Mouse (Mus musculus) urinary bladder, postnatal 14 days (tissue): Measurements from ENCODE around the gene Srgap2.

Experiments used
- DNase-seq: peaks from one replicate; pipeline ENCODE4 v3.0.0; 2021; ENCODE audit warnings: low spot score

Srgap2 gene

DNA sequence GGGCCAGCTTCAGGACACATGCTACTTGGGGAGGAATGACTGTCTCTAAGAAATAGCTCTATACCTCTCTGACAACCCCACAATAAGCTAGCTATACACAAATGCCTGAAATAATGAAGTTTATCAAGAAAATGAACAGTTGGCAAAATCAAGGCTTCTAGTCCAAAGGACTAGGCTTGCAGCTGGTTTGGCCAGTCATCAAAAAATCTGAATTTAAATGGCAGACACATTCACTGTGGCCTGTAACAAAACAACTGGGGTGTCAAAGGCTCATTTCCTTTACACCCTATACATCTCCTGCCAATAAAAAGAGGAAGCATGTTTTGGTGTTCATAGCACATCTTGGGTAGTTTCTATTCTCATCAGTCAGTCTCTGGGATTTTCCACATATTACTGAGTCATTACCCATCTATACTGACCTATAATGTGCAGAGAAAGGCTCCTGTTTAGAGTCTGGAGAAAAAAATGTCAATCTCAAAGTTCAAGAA lies 53.5 kb downstream of the Srgap2 start:
- DNase-seq, result no peak

DNA sequence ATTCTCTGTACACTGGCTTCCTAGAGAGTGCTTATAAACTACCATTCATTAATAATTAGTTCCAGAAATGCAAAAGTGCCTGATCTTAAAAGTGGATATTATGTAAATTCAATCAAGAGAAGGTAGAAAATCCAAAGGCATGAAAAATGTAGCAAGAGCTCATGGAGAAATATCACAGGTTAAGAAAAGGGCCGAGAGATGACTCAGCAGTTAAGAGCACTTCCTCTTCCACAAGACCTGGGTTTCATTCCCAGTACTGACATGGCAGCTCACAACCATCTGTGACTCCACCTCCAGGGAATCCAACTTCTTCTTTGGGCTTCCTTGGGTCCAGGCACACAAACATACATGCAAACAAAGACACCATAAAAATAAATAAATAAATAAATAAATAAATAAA lies 56.6 kb downstream of the Srgap2 start:
- no peak for DNase-seq

DNA sequence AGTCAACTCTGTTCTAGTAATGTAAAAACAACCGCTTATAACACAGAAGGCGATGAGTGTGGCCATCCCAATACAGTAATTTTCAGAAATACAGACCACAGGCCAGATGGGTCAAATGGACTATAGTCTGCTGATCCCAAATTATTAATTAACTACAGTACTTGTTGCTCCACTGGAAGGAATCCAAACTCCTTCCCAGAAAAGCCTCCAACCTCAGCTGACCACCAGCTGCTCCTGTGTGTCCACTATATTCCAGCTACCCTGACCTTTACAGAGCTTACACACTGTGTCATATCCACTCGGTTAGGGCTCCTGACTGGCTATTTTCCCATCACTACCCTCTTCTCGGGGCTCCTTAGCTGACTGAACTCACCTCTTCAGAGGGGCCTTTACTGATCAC lies 61.3 kb downstream of the Srgap2 start:
- DNase-seq, result no peak

DNA sequence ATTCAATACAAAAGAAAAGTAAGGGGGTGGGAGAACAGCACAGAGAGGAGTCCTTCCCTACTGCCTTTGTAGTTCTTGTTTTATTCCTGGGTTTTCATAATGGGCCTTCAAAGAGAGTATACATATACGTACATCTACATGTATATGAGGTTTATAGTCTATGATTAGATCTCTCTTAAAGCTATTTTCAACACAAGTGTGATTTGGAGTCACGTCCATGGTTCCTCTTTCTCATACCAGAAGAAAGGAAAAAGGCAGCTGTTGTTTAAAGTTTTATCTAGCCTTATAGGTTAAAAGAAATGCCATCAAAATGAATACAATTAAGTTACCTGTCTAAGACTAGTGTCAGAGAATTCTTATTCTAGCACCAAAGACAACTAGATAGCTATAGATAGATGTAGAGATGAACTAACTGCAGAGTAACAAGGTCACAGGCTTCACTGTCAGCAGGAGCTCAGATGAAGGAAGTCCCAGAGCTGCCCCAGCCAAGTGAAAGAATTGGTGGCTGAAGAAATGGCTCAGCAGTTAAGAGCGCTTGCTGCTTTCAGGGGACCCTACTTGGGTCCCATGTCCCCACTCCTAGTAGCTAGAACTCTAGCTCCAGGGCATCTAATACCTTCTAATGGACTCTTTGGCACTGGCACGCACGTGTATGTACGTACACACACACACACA lies 63.1 kb downstream of the Srgap2 start:
- no peak for DNase-seq

DNA sequence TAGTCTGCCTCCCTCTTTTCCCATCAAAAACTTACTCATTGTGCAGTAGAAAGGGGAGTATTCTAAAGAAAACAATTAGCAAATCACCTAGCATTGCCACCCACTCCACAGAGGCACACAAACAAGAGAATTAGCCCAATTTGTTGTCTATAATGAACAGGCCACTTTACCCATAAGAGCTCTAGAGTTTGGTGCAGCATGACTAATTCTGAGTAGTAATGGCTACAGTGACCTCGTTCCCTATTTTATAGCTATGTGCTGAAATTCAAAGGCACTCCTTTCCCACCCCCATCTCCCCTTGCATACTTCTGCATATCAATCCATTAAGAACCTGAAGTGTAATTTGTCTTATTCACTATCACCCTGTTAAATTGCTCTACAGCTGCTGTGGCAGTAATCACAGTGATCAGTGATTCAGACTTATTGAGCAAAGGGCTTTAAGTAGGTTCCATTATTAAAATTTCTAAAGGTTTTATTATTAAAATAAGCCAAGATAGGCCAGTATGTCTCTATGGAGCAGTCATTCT lies 64.5 kb downstream of the Srgap2 start:
- no peak for DNase-seq

DNA sequence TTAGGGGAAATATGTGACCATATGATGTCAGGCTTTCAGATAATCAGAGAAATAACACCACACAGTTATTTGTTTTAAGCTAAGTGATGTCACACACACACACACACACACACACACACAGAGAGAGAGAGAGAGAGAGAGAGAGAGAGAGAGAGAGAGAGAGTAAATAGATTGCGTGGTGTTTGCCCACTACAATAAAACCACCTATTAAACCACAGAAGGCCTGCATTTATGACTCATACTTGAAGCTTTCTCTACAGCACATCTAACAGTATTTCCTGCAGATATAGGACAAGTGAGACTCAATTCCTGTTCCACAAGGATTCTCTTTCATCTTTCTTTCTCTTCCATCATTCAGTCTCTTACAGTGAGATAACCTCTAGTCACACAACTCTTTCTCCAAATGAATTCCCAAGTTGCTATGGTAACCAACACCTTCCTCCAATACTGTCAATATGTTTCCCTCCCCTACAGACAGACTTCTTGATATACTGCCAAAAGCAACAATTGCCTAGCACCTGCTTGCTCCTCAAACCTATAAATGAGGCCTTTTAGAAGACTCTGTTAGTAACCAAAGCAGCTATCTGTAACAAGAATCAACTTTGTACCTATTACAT lies 66.1 kb downstream of the Srgap2 start:
- no peak for DNase-seq

DNA sequence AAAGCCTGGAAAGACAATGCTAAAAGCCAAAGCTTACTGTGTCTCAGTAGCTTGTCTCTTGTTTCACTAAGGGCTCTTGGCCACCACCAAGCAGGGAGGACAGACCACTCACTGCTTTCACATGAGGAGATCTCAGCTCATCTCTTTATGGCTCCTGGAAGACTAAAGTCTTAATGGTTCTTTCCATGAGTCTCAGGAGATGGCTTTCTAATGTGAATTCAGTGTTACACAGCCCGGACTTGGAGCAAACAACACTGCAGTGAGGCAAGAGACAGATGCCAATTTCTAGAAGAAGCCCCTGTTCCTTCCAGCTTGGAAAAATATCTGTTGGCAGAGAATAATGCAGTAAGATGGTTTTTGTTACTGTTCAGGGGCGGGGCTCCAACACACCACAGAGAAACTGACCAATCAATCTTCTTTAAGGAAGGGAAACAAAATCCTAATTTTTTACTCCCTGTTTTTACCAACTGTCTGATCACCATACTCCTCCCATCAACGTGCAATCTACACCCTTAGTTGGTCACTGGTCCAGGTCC lies 71.7 kb downstream of the Srgap2 start:
- no peak for DNase-seq

DNA sequence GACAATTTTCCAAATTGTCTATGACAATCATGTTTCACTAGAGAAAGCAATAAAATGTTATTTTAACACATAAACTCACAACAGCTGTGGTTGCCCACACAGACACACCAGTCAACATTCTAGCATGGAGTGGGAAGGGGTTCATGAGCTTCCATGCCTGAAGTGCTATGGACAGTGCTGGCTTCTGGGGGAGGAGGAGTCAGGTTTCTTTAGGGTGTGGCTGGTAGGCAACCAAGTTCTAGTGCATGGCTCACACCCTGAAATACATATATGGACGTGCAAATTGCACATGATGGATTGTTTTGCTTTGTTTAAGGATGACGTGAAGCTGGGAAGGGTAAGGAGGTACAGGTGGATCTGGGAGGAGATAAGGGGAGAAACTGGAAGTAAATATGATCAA lies 72.8 kb downstream of the Srgap2 start:
- no peak for DNase-seq

DNA sequence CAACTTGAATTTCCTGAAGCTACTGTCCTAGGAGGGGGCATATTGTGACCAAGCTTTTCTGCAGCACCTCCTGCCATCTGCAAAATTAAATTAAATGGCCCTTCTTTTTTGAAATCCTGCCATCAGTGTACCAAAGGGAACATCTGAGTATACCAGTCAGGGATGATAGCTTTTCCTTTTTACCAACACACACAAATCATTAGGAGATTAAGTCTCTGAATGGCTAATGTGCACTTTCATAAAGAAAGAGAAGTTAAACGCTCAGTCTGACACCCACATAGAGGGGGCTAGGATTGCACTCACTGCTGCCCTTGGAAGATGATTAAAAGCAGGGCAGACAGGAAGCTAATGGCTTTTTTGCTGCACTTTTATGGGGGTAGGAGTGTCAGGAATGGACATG lies 73.8 kb downstream of the Srgap2 start:
- DNase-seq, result no peak

DNA sequence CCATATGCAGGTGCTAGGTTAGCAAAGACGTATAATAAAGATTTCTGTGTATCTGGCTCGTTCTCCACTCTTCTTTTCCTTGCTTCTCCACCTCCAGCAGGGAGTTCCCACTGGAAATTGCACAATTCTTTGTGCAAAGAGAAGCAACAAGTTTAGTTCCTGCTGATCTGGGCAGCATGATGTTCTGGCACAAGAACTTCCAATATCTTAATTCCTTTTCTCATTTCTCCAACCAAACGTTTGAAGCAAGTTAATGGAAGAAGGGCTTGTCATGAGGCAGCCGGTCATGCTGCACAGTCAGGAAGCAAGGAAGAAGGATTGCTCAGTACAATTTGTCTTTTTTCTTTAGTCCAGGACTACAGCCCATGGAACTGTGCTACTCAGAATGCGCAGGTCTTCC lies 78.8 kb downstream of the Srgap2 start:
- DNase-seq, result no peak

DNA sequence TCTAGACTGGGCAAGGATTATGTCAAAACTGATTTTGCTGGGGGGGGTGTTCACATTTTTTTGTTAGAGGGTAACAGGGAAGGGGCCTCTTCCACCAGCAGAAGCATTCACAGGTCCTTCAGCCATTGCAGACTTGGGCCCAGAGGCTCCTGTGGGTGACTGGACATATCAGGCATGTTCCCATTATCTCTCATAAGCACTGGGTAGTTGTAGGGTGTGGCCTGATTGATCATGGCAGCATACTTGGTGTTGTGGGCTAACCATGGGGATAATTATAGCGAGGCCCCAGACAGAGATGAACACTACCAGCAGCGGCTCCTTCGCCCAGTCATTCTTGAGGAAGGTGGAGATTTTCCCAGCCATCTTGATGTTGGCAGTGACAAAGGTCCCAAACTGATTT lies 79.8 kb downstream of the Srgap2 start:
- DNase-seq, result no peak

DNA sequence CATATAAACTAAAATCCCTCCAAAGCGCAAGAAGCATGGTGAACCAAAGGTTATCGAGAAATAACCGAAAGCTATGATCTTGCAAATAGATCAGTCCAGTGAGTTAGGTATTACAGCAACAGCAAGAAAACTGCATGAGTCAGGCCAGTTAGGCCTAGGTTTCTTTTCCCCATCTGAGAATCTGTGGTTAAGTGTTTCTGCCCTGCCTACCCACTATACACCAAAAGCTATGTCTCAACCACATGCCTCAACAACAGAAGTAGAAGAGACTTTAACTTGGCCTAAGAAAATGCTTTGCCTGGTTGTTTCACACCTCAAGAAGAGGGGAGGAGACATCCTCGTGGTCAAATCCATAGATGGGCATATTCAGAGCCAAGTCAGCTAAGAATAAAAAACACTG lies 80.6 kb downstream of the Srgap2 start:
- no peak for DNase-seq

DNA sequence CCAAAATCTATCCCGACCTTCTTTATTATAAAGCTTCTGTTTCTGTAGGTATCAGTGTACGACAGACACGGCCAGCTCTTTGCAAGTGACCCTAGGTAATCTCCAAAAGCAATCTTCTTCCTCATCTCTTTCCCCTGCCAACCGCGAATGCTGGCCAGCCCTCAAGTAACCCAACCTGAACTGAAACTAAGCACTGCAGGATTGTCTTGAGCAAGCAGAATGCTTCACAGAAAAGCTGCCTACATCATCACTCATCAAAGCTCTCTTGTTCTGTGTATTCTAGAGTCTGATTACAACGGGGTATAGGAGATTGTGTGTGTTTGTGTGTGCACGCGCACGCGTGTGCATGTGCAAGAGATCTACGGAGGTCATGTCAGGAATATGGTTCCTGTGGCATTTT lies 88.6 kb downstream of the Srgap2 start:
- DNase-seq, result peak; percentile 34

DNA sequence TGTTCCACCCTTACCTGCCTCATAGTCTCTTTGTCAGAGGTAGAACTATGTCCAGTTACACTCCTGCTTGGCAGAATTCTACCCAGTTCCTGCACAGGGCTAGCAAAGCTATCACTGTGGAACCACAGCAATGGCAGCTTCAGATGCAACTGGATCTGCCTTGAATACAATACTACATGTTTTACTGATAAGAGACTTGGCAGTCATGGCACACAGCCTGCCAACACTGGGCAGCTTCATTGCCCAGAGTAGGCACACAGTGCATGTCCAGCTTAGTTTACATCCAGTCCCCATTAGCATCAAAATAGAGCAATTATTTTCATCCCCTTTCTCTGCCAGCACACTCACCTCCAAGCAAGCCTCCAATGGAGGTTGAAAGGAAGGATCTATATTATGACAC lies 89.2 kb downstream of the Srgap2 start:
- peak; percentile 28 for DNase-seq

DNA sequence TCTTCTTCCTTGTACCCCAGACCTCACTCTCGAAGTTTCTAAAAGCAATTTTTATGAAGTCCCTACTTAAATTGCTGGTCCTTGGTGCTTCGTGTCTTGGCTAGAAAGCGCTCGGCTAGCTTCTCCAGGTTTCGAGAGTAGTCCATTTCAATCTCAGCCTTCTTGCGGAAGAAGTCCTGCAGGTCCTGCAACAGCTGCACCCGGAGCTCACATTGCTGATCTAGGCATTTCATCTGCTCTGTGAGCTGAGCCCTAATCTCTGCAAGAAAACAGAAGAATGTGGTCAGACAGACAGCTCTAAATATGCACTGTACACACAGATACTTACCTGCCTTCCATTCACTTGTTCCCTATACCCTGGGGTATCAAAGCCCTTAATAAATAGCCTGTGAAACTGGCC lies 90.5 kb downstream of the Srgap2 start:
- no peak for DNase-seq

DNA sequence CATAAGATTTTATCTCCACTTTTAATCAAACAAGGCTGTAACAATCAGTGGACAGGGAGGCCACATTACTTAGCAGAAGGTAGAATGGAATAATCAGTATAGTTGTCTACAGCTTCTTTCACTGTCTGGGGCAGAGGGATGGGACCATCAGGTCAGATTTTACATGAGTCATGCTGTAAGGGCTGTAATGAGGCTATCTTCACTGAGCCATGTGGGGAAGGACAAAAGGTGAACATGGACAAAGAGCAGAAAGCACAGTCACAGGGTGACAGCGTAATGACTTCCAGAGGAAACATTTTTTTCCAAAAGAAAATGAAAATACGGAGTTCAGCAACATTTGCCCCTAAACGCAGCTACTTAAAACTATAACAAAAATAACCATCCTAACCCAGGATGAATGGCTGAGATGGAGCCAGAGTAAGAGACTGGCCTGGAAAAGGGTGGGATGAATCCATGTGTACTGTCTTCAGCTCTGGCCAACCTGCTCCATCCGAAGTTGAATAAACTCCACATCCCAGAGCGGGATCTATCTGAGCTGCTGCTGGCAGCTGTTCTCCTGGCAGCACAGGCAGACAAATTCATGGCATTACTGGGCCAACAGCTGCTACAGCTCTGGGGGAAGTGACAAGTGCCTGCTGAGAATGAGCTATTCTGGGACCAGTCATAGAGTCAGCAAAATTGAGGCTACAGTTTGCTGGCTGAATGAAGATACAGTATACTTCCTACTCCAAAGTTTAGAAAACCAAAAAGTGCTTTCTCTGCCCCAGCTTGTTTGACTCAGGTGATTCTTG lies 95.5 kb downstream of the Srgap2 start:
- DNase-seq, result peak; percentile 50

DNA sequence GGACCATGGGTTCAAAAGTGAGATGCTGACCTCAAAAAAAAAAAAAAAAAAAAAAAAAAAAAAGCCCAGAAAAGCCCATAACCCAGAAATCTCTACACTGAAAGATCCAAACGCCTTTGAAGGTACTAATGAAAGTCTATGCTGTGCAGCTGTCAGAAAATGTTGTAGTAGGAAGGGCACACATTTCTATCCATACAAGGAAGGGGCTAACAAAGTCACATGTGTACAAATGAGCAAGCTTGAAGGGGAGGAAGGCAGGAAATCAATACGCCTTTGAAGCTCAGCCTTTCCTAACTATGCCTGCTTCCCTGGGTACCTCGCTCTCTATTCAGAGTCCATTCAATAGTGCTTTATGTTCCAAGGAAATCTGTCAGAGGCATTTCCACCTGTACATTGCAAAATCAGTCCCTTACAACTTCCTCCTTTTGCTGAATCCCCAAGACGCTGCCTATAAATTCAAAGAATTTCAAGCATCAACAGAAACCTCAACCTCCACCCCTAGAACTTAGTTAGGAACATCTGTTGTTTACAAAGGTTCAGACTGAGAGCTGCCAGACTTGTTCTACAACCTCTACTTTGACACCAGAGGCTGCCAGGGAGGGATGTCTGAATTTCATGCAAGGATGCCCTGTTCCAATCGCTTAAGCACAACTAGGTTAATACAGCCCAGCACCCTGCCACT lies 99.9 kb downstream of the Srgap2 start:
- DNase-seq, result peak; percentile 54

DNA sequence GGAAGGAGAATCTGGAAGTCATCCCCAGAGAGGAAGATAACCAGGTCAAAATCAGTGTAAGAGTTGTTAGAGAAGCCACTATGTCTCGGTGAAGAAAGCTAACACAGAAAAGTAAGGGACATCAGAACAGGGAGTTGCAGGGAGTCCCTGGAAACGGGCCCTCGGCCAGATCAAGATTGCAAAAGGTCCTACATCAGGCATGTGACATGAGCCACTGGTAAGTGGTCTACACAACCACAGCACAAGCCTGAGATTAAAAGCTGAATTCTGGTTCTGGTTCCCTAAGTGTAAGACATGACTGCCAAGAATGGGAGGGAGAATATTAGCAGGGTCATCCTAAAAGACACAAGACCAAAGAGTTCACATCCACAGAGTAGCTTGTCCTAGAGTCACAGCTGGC lies 104.1 kb downstream of the Srgap2 start:
- DNase-seq, result no peak

DNA sequence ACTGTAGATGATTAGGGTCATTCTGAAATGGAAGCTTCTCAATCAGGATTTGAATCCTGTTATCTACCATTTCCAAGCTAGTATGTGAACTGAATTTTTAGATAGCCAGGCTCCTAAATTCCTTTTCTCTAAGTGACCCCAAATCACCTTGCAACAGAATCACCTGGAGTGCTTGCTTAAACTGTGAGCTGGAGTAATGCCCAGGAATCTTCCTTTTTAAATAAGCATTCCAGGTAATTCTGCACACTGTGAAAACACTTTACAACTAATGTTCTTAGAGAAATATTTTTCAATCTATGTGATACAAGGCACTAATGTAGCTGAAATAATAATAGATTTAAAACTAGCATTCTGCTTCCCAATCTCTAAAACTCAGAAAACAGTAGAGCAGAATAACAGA lies 106.0 kb downstream of the Srgap2 start:
- no peak for DNase-seq

DNA sequence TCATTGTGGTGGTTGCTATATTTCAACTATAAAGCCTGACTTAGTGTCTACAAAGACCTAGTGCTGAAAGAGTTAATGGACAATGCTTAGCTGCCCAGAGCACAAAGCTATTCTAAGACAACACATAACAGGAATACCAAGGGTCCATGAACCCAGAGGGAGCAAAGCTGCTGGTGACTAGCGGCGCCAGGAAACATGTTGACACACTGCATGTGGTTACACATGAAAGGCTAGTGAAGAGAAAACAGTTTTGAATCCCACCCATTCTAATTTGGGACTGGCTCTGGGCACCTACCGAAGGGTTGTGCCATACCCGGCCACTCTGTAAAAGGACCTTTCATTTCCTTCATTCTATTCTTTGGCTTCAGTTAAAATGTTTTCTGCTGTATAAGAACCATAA lies 106.5 kb downstream of the Srgap2 start:
- DNase-seq, result no peak

DNA sequence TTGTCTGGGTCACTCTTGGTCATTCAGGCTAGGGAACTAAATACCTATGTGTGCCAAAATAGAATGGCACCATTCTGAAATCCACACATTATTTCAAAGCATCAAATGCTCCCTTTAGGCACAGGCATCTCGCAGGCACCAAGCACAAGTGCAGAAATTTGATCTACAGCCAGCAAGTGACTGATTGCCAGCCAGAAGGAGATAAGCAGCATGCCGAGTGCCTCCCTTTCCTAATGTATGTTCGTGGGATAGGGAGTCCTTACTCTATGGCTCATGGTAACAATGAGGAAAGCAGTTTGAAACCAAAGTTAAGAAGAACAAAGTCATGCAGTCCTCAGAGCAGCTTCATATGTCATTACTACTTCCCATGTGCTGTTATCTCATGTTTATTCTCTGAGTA lies 107.8 kb downstream of the Srgap2 start:
- DNase-seq, result no peak
